Mouse (Mus musculus) forebrain, embryonic 11.5 days (tissue): ENCODE measurements around the gene Gm49403. TPM values are rescaled to one million over a fixed set of nuclear protein-coding genes. Genes with fewer than 3 reads are reported as not detected.
"Not testable (repeated sequence)": the region's sequence is repeated elsewhere in the genome, so short reads cannot be mapped to it uniquely, and the experiment has no call there.

ENCODE experiments used
- ATAC-seq: fragments of 200-750 bp; cut with Nextera tagmentation; replicated peaks from 2 replicates; pipeline ENCODE4 v1.8.0; 2017; ENCODE audit warnings: moderate TSS enrichment; ENCODE audit not compliant: low FRiP score
- DNase-seq: peaks from one replicate; pipeline ENCODE4 v3.0.0-alpha.2; 2017; ENCODE audit warnings: low spot score
- H3K27ac ChIP-seq: fragments of 300-500 bp; sonication (generic); 2 replicates; pipeline ENCODE4 v1.5.1; 2014; ENCODE audit warnings: low read depth, low read length
- H3K27me3 ChIP-seq: fragments of 300-500 bp; sonication (generic); 2 replicates; pipeline ENCODE4 v1.6.1; 2014; ENCODE audit warnings: mild to moderate bottlenecking, low read length, mixed read lengths; ENCODE audit not compliant: control insufficient read depth, insufficient read depth
- H3K36me3 ChIP-seq: fragments of 300-500 bp; sonication (generic); 2 replicates; pipeline ENCODE4 v1.6.1; 2014; ENCODE audit warnings: mild to moderate bottlenecking, low read length, moderate library complexity, mixed read lengths; ENCODE audit not compliant: control insufficient read depth, insufficient read depth
- H3K4me1 ChIP-seq: fragments of 300-500 bp; sonication (generic); replicated peaks from 2 replicates; pipeline ENCODE4 v1.6.1; 2014; ENCODE audit warnings: low read length, mixed read lengths; ENCODE audit not compliant: control insufficient read depth, insufficient read depth
- H3K4me2 ChIP-seq: fragments of 300-500 bp; sonication (generic); 2 replicates; pipeline ENCODE4 v1.6.1; 2014; ENCODE audit warnings: low read depth, mild to moderate bottlenecking, low read length, moderate library complexity, mixed read lengths; ENCODE audit not compliant: severe bottlenecking
- H3K4me3 ChIP-seq: fragments of 300-500 bp; sonication (generic); 2 replicates; pipeline ENCODE4 v1.5.1; 2014; ENCODE audit warnings: low read depth, low read length
- H3K9ac ChIP-seq: fragments of 300-500 bp; sonication (generic); 2 replicates; pipeline ENCODE4 v1.6.1; 2014; ENCODE audit warnings: low read length
- H3K9me3 ChIP-seq: fragments of 300-500 bp; sonication (generic); 2 replicates; pipeline ENCODE4 v1.6.1; 2016; ENCODE audit warnings: low read length, mixed read lengths; ENCODE audit not compliant: control insufficient read depth
- WGBS: fragments of 180-500 bp; shearing (Covaris S2); extraction: QIAGEN DNeasy Blood & Tissue Kit; methylation state at CpG from one replicate; pipeline ENCODE4 v1.1.7; 2014; 5-methylcytosine and 5-hydroxymethylcytosine counted together
- polyA plus RNA-seq: library from polyadenylated mRNA; unstranded; fragments of >200 nt; fragmentation: Nextera tagmentation; extraction: Ambion mirVana; gene quantifications from 2 replicates; pipeline ENCODE4 v1.2.1, GENCODE M21; 2014

Gene Gm49403
- polyA plus RNA-seq, 1 experiment from 2014 or later: not detected

DNA sequence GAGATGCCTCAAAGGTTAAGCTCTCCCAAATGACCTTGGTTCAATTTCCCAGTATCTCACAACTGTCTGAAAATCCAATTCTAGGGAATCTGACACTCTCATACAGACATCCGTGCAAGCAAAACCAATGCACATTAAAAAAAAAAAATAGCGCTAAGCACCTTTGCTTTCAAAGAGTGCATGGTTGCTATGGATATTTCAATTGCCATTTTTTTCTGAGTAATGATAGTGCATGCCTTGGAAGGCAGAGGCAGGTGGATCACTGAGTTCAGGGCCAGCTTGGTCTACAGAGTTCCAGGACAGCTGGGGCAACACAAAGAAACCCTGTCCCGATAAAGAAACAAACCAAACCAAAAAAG lies 2.7 kb upstream of the Gm49403 start:
- Histone ChIP-seq H3K9me3 (no peaks in the 10 kb centered on the region), H3K36me3 (no peaks in the 10 kb centered on the region; the same call in 1 of the 2 replicates), H3K4me2 (peak overlapping the region; percentile 87), H3K4me1 (no peaks in the 10 kb centered on the region), H3K27ac (no peak overlapping the region; the same call in 1 of the 2 replicates), H3K27me3 (no peaks in the 10 kb centered on the region), H3K9ac (peak overlapping the region; percentile 91), H3K4me3 (peak overlapping the region; percentile 76)
- WGBS: 14% methylated on average over 3 of the region's 3 CpGs
- ATAC-seq (no peak), DNase-seq (no peak)

DNA sequence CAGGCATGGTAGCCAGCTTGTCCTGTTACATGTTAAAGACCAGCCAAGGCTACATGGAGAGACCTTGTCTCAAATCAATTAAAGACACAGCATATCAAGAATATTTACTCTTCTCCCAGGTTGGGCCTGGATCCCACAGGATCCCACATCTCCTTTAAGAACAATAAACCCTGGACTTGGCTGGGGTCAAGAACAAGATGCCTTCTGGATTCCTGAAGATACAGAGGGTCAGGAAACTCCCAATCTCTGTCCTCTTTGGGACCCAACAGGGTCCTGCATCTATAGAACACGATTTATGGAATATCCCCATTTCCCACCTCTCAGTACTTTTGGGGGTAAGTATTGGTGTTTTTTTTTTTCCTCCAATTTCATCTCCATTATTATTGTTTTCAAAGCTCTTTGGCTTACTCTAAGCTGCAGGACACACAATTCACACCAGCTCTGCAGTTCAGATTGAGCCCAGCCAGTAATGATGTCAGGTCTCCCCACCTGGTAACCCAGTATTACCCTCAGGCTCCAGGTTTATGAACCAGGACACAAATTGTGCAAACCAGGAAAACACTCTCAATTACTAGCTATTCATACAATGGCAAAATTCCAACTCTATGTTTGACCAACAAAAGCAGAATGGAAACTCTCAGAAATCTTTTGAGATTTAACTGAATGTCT lies 3.3 kb downstream of the Gm49403 start:
- Histone ChIP-seq H3K9ac (peak overlapping the region; percentile 79; the same call in 1 of the 2 replicates), H3K4me3 (no peak overlapping the region), H3K4me2 (peak overlapping the region; percentile 76; the same call in 1 of the 2 replicates), H3K36me3 (no peaks in the 10 kb centered on the region; the same call in 1 of the 2 replicates), H3K27me3 (no peaks in the 10 kb centered on the region), H3K4me1 (no peaks in the 10 kb centered on the region; the same call in 1 of the 2 replicates), H3K9me3 (no peaks in the 10 kb centered on the region), H3K27ac (peak overlapping the region; percentile 62; the same call in 1 of the 2 replicates)
- ATAC-seq (no peak), DNase-seq (no peak)
- WGBS: 52% methylated on average over 1 of the region's 1 CpGs

DNA sequence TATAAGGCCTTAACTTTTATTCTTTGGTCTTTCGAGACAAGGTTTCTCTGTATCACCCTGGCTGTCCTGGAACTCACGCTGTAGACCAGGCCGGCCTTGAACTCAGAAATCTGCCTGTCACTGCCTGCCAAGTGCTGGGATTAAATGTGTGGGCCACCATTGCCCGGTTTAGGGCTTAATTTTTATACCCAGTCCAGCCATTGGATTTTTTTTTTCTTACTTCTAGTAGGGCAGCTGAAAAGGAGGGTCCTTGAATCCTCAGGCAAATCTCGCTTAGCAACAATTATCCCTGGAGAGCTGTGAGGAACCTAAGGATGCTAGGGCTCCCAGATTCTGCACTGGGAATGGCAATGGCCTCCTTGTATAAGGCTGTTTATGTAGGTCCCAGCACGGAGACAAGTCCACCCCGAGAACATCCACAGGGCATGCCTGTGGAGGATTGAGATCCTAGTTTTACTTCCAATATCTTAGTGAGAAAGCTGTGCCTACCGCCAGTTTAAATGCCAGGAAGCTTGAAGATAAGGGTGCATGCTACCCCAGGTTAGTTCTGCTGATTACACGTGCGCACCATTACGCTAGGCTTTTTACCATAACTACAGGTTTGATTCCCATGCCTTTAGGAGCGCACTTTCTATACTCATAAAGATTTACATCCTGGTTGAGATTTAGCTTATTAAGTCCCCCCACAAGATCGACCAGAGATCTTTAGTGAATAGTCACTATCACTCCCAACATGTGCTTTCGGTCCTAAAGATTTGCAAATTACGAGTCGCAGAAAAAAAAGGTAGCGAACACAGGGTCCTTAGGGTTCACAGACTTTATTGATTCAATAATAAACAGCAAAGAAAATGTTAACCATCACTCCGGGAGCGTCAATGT lies 4.1 kb downstream of the Gm49403 start:
- ATAC-seq: no peak
- Histone ChIP-seq H3K36me3 (no peaks in the 10 kb centered on the region; the same call in 1 of the 2 replicates), H3K9ac (peak overlapping the region; percentile 79), H3K4me1 (no peaks in the 10 kb centered on the region; the same call in 1 of the 2 replicates), H3K4me2 (peak overlapping the region; percentile 76), H3K9me3 (no peaks in the 10 kb centered on the region), H3K27me3 (no peaks in the 10 kb centered on the region), H3K4me3 (peak overlapping the region; percentile 50), H3K27ac (peak overlapping the region; percentile 62; the same call in 1 of the 2 replicates)
- DNase-seq: no peak
- WGBS: 16% methylated on average over 19 of the region's 19 CpGs

DNA sequence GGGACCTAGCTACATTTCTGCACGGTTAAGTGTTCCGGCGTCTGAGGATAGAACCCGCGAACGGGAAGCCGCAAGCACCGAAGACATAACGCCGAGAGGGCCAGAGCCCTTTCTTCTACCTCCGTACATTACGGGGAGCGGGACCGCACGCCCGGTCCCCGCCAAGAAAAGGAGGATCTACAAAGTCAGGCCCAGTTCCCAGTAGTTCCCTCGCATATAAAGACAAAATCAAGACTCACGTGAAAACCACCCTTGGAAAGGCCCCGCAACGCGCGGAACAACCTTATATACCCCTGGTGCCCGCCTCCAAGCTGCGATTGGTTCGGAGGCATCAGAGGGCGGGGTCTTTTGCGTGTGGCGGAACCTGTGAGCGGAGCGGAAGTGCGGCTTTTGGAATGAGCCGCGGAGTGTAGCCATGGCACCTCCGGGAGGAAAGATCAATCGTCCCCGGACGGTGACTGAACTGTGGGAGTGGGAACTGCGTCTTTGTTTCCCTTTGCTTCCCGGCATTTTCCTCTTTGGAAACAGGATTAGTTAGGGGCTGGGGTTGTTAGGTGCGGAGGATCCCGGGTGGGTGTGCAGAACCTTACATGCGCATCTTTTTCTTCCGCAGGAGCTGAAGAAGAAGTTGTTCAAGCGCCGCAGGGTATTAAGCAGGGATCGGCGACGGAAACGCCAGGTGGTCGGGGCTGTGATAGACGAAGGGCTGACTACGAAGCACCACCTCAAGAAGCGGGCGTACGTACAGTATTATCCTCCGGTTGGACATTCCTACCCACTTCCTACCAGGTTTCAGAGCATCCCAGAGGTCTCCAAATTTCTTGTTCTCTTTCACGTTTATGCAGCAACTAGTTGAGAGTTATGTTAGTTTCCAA lies 5.0 kb downstream of the Gm49403 start, which contains the start of the genes 1810009A15Rik and Gm49416:
Gene 1810009A15Rik (plus strand): TSS at position 343 of the 875 bp plus-strand sequence.
Gene Gm49416 (plus strand): TSS at position 416 of the 875 bp plus-strand sequence.
- DNase-seq (peak; percentile 97), ATAC-seq (peak; percentile 96)
- Histone ChIP-seq H3K9me3 (no peaks in the 10 kb centered on the region), H3K36me3 (no peaks in the 10 kb centered on the region; the same call in 1 of the 2 replicates), H3K27me3 (no peaks in the 10 kb centered on the region), H3K4me3 (peak within 1 kb of the TSS; percentile 50), H3K4me2 (peak within 1 kb of the TSS; percentile 76), H3K9ac (peak within 1 kb of the TSS; percentile 79), H3K27ac (peak within 1 kb of the TSS; percentile 67), H3K4me1 (no peaks in the 10 kb centered on the region; the same call in 1 of the 2 replicates)
- under 1% methylated on average over 58 of the region's 58 CpGs for WGBS

DNA sequence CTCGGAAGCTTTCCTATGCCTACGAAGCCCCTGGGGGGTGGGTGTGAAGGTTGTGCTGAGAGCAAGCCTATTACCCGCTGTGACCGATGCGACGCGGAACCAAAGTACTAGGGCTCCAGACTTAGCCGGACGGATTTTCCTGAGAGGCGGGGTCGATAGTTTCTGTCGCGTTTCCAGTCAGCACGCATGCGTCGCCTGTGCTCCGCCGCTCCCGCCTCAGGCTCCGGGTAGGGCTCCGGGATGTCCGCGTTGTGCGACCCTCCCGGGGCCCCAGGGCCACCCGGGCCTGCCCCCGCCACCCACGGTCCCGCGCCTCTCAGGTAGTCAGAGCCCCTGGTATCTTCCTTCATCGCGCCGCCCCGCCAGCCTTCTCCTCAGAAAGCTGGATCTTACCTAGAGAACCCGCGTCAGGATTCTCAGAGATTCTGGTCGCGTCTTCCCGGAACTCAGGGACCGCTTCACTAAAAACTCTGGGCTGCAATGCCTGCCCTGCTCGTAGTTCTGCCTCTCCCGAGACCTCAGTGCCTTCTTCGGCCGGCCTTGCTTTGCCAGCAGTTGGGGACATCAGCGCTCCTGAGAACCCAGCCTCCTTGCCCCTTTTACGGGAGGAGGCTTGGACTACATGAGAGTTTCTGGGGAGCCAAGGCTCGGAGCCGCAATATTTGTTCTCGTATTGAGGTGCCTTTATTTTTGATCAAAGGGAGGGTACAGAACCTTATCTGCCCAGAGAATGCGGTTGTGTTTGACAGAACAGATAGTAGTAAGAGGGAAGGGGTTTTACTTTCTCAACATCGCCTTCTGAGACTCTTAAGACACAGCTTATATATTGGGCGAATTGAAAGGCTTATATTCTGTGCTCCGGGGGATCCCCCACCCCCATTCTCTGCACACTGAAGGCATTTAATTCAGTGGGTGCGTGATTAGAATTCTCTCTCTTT lies 9.4 kb downstream of the Gm49403 start, which contains the start of gene Ints5:
Gene Ints5 (plus strand): TSS at position 177 of the 938 bp plus-strand sequence.
- no peaks in the 10 kb centered on the region; the same call in 1 of the 2 replicates for H3K36me3 ChIP-seq
- peak; percentile 53 for ATAC-seq

DNA sequence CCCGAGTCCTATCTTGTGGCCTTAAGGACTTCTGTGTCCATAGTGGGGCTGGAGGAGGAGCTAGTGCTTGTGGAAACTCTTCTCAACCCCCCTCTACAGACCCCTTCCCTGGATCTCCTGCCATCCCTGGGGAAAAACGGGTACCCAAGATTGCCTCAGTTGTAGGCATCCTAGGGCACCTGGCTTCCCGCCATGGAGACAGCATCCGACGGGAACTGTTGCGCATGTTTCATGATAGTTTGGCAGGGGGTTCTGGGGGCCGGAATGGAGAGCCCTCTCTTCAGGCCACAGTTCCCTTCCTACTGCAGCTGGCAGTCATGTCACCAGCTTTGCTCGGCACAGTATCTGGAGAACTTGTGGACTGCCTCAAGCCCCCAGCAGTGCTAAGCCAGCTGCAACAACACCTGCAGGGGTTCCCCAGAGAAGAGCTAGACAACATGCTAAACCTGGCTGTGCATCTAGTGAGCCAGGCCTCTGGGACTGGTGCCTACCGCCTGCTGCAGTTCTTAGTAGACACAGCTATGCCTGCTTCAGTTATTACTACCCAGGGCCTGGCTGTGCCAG lies 11.7 kb downstream of the Gm49403 start:
- Histone ChIP-seq H3K9ac (no peak overlapping the region; the same call in 1 of the 2 replicates), H3K27me3 (no peaks in the 10 kb centered on the region), H3K4me3 (no peak overlapping the region), H3K4me2 (no peak overlapping the region), H3K9me3 (no peaks in the 10 kb centered on the region), H3K4me1 (peaks cover 11% of the 10 kb centered on the region), H3K36me3 (no peaks in the 10 kb centered on the region; the same call in 1 of the 2 replicates), H3K27ac (no peak overlapping the region)
- no peak for ATAC-seq
- no peak for DNase-seq
- WGBS: 96% methylated on average over 9 of the region's 9 CpGs

More for the DNA sequence above, 9.4 kb downstream of the Gm49403 start, which contains the start of gene Ints5:
- 3% methylated on average over 54 of the region's 54 CpGs for WGBS
- peak within 1 kb of the TSS; percentile 89 for H3K9ac ChIP-seq
- no peaks in the 10 kb centered on the region for H3K9me3 ChIP-seq
- H3K4me1 ChIP-seq: peaks cover 5% of the 10 kb centered on the region; the same call in 1 of the 2 replicates
- no peaks in the 10 kb centered on the region for H3K27me3 ChIP-seq
- peak within 1 kb of the TSS; percentile 25 for H3K27ac ChIP-seq
- H3K4me3 ChIP-seq: peak within 1 kb of the TSS; percentile 61
- peak within 1 kb of the TSS; percentile 65 for H3K4me2 ChIP-seq
- peak; percentile 91 for DNase-seq

DNA sequence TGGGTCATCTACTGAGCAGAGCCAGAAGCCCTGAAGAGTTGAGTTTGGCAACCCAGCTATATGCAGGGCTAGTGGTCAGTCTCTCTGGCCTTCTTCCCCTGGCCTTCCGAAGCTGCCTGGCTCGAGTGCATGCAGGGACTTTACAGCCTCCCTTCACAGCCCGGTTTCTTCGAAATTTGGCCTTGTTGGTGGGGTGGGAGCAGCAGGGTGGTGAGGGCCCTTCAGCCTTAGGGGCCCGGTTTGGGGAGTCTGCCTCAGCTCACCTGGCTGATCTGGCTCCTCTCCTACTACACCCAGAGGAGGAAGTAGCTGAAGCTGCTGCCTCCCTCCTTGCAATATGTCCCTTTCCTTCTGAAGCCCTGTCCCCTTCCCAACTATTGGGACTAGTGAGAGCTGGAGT lies 12.5 kb downstream of the Gm49403 start:
- not testable (repeated sequence) for H3K4me3 ChIP-seq, ATAC-seq, H3K9me3 ChIP-seq, H3K36me3 ChIP-seq, H3K27me3 ChIP-seq, H3K9ac ChIP-seq, DNase-seq, H3K27ac ChIP-seq, H3K4me2 ChIP-seq
- peaks cover 11% of the 10 kb centered on the region for H3K4me1 ChIP-seq
- WGBS: 89% methylated on average over 5 of the region's 5 CpGs
